Mouse (Mus musculus): ENCODE measurements at regions not wholly inside any gene's neighbourhood (a gene's known extent, or its start where the extent isn't known, plus 50 kb on each side); places are given as distances from the start of the nearest gene placed in this dataset. TPM values are rescaled to one million over a fixed set of nuclear protein-coding genes. Genes with fewer than 3 reads are reported as not detected.

DNA sequence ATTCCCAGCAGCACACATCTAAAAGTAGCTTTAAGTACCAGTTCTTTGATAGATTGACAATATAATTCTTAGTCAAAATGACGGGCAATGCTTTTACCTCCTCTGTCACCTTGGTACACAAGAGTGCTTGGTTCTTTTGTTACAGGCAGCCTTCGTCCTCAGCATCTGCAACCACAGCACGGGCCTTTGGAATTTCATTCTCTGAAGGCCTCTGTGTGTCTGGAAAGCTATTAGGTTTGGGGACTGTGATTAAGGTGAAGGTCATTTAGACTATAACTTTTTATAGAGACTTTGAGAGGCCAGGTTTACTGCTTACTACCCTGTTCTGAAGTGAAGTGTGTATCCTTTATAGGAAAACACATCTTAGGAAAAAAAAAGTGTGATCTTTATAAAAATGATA is 58.3 kb upstream of the Sema3a start:
- DNase-seq (ENCODE audit: extremely low spot score in 1 of 2, low spot score in 2 of 2), result no peak
- intact Hi-C loops (cut with DNase I), result no loop called here

Small RNAs in the stretch of these regions (microRNA-seq; reads per million reads assigned to microRNA genes)
- not detected for gene Gm23243

Measured in left cerebral cortex, postnatal 10 days (tissue).